Mouse (Mus musculus): ENCODE measurements around the gene Rbm26. TPM values are rescaled to one million over a fixed set of nuclear protein-coding genes. Genes with fewer than 3 reads are reported as not detected.

Gene Rbm26
- polyA plus RNA-seq, 1 experiment from 2014 or later: 26.2 TPM

DNA sequence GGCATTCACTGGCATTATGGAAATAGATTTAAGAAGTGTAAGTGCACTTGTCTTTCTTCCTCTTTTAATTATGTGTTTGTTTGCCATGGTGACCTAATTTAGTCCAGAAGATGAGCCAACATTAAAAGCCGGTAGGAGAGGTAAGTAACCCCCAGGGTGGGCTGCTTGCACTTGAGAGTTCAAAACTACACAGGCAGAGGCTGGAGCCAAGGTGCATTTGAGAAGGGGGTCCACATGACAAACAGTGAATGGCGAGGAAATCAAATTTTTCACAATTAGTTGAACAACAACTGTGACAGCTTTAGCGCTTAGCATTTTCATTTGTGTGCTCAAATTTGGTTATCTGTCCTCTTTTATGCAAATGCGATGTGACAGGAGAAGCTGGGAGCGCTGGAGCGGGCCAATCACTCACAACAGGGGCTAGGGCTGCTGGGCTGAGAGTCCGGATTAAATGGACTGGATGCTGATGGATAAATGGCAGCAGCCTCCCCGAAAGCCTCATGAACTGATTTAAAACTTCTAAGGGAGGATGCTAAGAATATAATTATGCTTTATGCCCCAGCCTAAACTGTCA, 92.3 kb downstream of the Rbm26 start:
- 29% methylated on average over 8 of the region's 8 CpGs for WGBS
- Histone ChIP-seq H3K27ac (replicated peaks) (no peak overlapping the region), H3K4me3 (no peak overlapping the region), H3K36me3 (no peaks in the 10 kb centered on the region), H3K27me3 (no peaks in the 10 kb centered on the region), H3K9ac (no peak overlapping the region), H3K9me3 (no peaks in the 10 kb centered on the region), H3K4me2 (no peak overlapping the region), H3K4me1 (replicated peaks) (0 out of 2 replicates have a peak, but pooled peaks cover 3% of the 10 kb centered on the region)
- ATAC-seq (ENCODE audit: low FRiP score, low read depth): 0 out of 2 replicates have a peak, but pooled peaks have one; percentile 19

DNA sequence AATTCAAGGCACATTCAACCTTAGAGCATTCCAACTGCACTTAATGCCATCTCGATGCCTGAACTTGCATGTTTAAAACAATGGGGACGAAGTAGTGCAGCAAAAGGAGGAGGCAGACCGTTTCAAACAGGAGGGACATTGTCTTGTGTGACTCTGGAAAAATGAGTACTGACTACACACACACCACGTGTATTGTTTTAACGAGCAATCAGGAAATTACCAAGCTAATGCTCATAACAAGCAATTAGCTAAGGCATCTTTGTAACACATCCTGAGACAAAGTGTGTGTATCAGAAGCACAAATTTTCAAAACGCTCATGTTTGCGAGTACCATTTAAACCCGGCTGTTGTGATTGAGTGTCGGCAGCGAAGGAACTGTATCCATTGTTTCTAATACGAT, 93.0 kb downstream of the Rbm26 start:
- Histone ChIP-seq H3K4me1 (replicated peaks) (0 out of 2 replicates have a peak, but pooled peaks cover 3% of the 10 kb centered on the region), H3K4me2 (no peak overlapping the region), H3K9me3 (no peaks in the 10 kb centered on the region), H3K4me3 (no peak overlapping the region), H3K9ac (no peak overlapping the region), H3K27me3 (no peaks in the 10 kb centered on the region), H3K36me3 (no peaks in the 10 kb centered on the region), H3K27ac (replicated peaks) (no peak overlapping the region)
- no peak for ATAC-seq (ENCODE audit: low FRiP score, low read depth)
- WGBS: 81% methylated on average over 11 of the region's 11 CpGs

GRCm38 (mm10) chr14:105074776-105075175, 102.4 kb downstream of the Rbm26 start:
- H3K4me3 ChIP-seq: no peak overlapping the region
- no peaks in the 10 kb centered on the region for H3K36me3 ChIP-seq
- no peak overlapping the region for H3K4me2 ChIP-seq
- no peak overlapping the region for H3K27ac ChIP-seq (replicated peaks)
- WGBS: 93% methylated on average over 2 of the region's 2 CpGs
- no peak overlapping the region for H3K9ac ChIP-seq
- 0 out of 2 replicates have a peak, but pooled peaks cover 3% of the 10 kb centered on the region for H3K4me1 ChIP-seq (replicated peaks)
- no peak for ATAC-seq (ENCODE audit: low FRiP score, low read depth)
- H3K27me3 ChIP-seq: no peaks in the 10 kb centered on the region
- no peaks in the 10 kb centered on the region for H3K9me3 ChIP-seq

DNA sequence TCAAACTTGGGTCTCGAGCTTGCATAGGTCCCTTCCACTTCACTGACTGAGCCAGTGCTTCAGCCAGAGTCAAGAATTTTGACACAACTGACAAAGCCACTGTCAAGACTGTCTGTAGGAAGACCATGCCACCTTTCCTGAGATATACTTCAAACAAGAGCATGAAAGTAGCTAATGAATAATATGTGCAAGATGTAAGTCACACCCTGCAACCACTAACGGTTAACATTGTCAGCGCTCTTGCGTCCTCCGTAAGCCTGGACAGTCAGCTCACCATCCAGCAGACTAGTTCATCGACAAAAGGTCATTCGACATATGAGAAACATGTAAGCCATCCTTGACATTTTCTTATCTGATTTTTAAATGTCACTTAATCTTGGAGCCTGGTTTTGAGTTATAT, 102.8 kb downstream of the Rbm26 start:
- Histone ChIP-seq H3K4me1 (replicated peaks) (0 out of 2 replicates have a peak, but pooled peaks cover 3% of the 10 kb centered on the region), H3K36me3 (no peaks in the 10 kb centered on the region), H3K9ac (no peak overlapping the region), H3K4me3 (no peak overlapping the region), H3K4me2 (no peak overlapping the region), H3K9me3 (no peaks in the 10 kb centered on the region), H3K27ac (replicated peaks) (no peak overlapping the region), H3K27me3 (no peaks in the 10 kb centered on the region)
- 91% methylated on average over 7 of the region's 7 CpGs for WGBS
- ATAC-seq (ENCODE audit: low FRiP score, low read depth): no peak

DNA sequence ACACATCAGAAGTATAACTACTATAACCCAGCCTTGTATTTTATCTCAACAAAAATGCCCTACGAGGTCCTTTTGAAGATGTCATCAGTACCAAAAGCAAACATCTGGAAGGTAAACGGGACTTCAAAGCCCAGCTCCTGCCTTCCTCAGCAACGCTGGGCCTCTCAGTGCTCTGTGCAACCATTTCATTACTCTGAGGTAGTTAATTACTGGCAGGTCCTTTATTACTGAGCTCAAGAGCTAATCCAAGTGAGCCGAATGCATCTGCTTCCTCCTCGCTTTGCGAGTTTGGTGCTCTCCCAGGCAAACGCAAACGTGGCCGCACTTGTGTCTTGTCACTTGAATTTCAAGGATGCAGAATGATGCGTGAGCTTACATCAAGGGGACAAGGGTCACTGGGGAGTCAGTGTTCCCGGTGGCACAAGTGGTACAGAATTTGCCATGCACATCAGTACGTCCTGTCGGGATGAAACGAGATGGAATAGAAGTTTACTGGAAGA, 106.1 kb downstream of the Rbm26 start:
- WGBS: 59% methylated on average over 14 of the region's 14 CpGs
- no peaks in the 10 kb centered on the region for H3K9me3 ChIP-seq
- H3K4me1 ChIP-seq (replicated peaks): 0 out of 2 replicates have a peak, but pooled peaks cover 3% of the 10 kb centered on the region
- H3K27me3 ChIP-seq: no peaks in the 10 kb centered on the region
- no peak overlapping the region for H3K4me2 ChIP-seq
- no peak overlapping the region for H3K4me3 ChIP-seq
- no peak overlapping the region for H3K9ac ChIP-seq
- H3K36me3 ChIP-seq: no peaks in the 10 kb centered on the region
- ATAC-seq (ENCODE audit: low FRiP score, low read depth): no peak
- H3K27ac ChIP-seq (replicated peaks): no peak overlapping the region

- Histone ChIP-seq H3K27me3 (no peaks in the 10 kb centered on the region), H3K36me3 (no peaks in the 10 kb centered on the region), H3K9me3 (no peaks in the 10 kb centered on the region), H3K4me1 (replicated peaks) (0 out of 2 replicates have a peak, but pooled peaks cover 3% of the 10 kb centered on the region), H3K4me3 (no peak overlapping the region), H3K27ac (replicated peaks) (no peak overlapping the region), H3K9ac (no peak overlapping the region), H3K4me2 (no peak overlapping the region)
- 60% methylated on average over 11 of the region's 11 CpGs for WGBS
- ATAC-seq (ENCODE audit: low FRiP score, low read depth): 0 out of 2 replicates have a peak, but pooled peaks have one; percentile 23
These were observed 106.7 kb downstream of the Rbm26 start for GRCm38 (mm10) chr14:105070258-105071009.

GRCm38 (mm10) chr14:105068060-105068459, 109.1 kb downstream of the Rbm26 start:
- H3K4me2 ChIP-seq: no peak overlapping the region
- no peaks in the 10 kb centered on the region for H3K27me3 ChIP-seq
- no peak overlapping the region for H3K4me3 ChIP-seq
- no peaks in the 10 kb centered on the region for H3K36me3 ChIP-seq
- no peak for ATAC-seq (ENCODE audit: low FRiP score, low read depth)
- H3K9me3 ChIP-seq: no peaks in the 10 kb centered on the region
- WGBS: 83% methylated on average over 5 of the region's 5 CpGs
- no peak overlapping the region for H3K27ac ChIP-seq (replicated peaks)
- H3K4me1 ChIP-seq (replicated peaks): 0 out of 2 replicates have a peak, but pooled peaks cover 3% of the 10 kb centered on the region
- H3K9ac ChIP-seq: no peak overlapping the region

DNA sequence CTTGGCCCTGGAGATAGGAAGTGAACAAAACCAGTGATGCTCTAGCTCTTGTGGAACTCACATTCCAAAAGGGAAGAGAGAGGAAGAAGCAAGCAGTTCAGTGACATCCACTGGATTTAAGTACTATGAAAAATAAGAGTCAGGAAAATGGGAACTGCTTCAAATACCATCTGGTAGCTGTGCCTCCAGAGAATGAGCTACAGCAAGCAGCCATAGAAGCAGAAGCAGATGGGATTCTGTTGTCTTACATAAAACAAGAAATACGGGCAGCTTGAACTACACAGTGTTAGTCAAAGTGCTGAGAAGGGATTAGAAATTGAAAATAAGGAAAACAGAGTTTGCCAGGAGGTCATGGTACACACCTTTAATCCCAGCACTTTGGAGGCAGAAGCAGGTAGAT, 112.9 kb downstream of the Rbm26 start:
- no peak overlapping the region for H3K4me3 ChIP-seq
- no peak for ATAC-seq (ENCODE audit: low FRiP score, low read depth)
- H3K9ac ChIP-seq: no peak overlapping the region
- WGBS: 83% methylated on average over 1 of the region's 1 CpGs
- H3K4me2 ChIP-seq: no peak overlapping the region
- no peaks in the 10 kb centered on the region for H3K36me3 ChIP-seq
- H3K27me3 ChIP-seq: no peaks in the 10 kb centered on the region
- H3K27ac ChIP-seq (replicated peaks): no peak overlapping the region
- no peaks in the 10 kb centered on the region for H3K4me1 ChIP-seq (replicated peaks)
- H3K9me3 ChIP-seq: no peaks in the 10 kb centered on the region

DNA sequence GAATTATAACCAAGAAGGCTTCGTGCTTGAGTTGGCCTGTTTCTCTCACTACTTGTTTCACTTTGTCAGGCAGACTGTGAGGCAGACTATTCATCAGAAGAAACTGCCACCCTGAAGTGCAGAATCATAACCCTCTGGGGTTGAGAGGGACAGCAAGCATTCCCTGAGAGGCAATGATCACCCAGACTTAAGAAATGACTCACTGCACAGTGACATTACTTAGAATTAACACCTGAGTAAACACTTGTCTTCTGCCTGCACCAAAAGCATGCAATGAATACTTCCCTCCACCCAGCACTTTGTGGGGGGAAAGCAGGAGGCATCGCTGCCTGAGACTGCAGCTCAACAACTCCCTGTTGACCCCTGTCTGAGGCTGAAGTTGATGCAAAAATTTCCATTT, 115.9 kb downstream of the Rbm26 start:
- WGBS: 73% methylated on average over 2 of the region's 2 CpGs
- ATAC-seq (ENCODE audit: low FRiP score, low read depth): no peak

DNA sequence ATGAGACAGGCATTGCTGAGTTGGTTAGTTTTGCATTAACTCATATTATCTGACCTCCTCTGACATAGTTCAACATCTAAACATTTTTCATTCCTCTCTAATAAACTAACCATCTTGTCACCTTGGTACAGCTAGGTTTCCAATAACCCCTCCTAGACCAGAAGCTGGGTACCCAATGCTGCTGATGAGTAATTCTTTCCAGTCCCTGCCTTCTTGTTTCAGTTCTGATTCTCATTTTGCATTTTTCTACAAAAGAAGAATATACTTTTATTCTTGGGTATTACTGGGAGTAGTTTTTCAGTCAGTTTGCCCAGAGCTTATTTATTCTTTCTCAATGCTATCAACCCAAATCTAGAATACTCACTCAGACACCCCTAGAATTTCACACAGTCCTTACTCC, 119.2 kb downstream of the Rbm26 start:
- no peak overlapping the region for H3K4me2 ChIP-seq
- H3K27me3 ChIP-seq: no peaks in the 10 kb centered on the region
- no peak overlapping the region for H3K4me3 ChIP-seq
- no peaks in the 10 kb centered on the region for H3K9me3 ChIP-seq
- no peak overlapping the region for H3K27ac ChIP-seq (replicated peaks)
- no peak overlapping the region for H3K9ac ChIP-seq
- ATAC-seq (ENCODE audit: low FRiP score, low read depth): no peak
- no peaks in the 10 kb centered on the region for H3K36me3 ChIP-seq
- H3K4me1 ChIP-seq (replicated peaks): no peaks in the 10 kb centered on the region

More for the DNA sequence above, 115.9 kb downstream of the Rbm26 start:
- H3K27me3 ChIP-seq: no peaks in the 10 kb centered on the region
- H3K4me2 ChIP-seq: no peak overlapping the region
- H3K36me3 ChIP-seq: no peaks in the 10 kb centered on the region
- H3K9me3 ChIP-seq: no peaks in the 10 kb centered on the region
- H3K9ac ChIP-seq: no peak overlapping the region
- no peaks in the 10 kb centered on the region for H3K4me1 ChIP-seq (replicated peaks)
- no peak overlapping the region for H3K4me3 ChIP-seq
- no peak overlapping the region for H3K27ac ChIP-seq (replicated peaks)
